Mouse (Mus musculus) cerebellum, postnatal 25 days (tissue): ENCODE measurements around the gene Lrrc28.
A peak's percentile ranks its signal among the peaks of the same experiment; 100 is the strongest.

Experiments used
- DNase-seq, 2 experiments: peaks; one replicate each; pipeline ENCODE4 v3.0.0; 2021; ENCODE audit warnings: mixed read lengths in 2 of 2

Lrrc28 gene

DNA sequence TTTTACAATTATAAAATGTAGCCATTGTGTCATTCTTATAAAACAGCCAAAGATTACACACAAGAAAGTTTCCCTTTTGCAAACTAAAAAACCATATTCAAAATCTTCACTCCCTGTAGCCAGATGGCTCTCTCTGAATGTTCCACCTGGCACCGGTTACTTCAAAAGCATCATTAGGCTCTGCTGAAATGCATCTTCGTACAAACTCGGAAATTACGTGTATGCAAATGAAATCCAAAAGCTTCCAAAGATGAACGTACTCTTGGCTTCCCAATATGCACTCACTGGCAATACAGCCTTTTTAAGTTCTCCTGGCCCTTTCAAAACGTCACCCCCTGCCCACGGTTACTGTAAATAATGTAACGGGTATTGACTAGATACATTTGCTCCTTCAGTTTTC is 777 bp downstream of the Lrrc28 start:
- DNase-seq: peak in 1 of 2 experiments; percentile 21

DNA sequence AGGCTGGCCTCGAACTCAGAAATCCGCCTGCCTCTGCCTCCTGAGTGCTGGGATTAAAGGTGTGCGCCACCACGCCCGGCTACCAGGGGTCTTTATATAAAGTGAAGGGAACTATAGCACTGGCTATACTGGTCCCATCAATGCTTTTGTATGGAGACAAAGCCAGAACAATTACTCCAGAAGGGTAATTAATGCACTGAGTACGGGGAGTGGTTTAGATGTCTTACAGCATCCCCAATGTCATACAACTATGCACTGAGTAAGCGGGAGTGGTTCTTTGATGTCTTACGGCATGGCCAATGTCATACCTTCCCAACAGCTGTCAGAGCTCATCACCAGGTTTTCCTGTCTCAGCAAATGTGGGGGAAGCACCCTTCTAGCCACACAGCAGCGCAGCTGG is 2.1 kb downstream of the Lrrc28 start:
- DNase-seq: no peak

DNA sequence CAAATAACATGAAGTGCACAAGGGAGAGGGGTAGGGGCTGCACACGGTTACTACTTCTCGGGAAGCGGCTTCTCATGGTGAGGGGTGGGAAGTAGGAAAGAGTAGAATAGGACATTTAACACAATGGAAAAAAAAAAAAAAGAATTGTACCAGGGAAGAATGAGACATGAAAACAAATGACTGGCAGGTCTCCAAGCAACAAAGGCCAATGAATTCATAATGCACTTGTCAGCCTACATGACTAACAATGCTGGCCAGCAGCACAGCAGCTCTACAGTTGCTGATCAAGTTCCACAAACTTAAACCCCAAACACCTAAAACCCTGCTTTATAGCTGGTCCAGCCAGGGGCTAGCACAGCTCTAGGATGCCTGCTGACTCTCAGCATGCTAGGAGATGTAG is 6.1 kb downstream of the Lrrc28 start:
- no peak for DNase-seq

DNA sequence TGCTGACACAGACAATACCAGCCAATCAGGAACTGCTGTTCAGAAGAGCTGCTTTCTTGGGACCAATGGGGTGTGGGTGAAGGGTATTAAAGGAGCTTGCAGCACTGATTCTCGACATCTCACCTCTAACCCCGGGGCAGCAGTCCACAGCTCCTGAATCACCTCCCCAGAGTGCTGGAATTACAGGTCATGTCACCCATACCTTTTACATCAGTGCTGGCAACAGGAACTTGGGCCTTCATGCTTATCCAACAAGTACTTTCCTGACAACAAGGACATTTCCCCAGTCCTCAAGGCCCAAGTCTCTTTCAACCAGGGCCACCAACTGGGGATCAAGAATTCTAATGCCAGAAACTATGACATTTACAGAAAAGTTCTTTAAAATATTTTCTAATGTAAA is 8.9 kb downstream of the Lrrc28 start:
- no peak for DNase-seq

DNA sequence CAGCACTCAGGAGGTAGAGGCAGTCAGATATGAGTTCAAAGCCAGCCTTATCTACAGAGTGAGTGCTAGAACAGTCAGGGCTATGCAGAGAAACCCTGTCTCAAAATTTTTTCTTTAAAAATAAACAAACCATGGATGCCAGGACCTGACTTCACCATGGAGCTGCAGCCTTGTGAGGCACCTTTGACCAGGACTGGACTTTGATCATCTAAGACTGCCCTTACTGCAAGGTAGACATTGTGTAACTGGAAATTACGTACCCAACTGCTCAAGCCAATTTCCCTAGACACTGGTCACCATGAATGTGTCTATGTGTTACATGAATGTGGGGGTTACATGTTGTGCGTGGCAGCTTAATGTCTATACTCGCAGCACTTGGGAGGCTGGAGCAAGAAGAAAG is 10.9 kb downstream of the Lrrc28 start:
- no peak for DNase-seq

DNA sequence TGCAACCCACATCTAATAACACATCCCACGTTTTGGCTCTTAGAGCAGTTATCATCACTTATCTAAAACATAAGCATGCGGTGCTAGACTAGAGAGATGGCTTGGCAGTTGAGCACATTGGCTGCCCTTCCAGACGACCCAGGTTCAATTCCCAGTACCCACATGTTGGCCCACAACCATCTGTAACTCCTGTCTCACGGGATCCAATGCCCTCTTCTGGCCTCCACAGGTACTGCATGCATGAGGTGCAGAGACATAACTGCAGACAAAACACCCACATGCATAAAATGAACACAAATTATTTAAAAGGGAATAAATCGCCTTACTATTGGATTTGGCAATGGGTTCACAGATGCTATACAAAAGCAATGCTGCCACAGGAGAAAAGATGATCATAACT is 12.7 kb downstream of the Lrrc28 start:
- DNase-seq: no peak

DNA sequence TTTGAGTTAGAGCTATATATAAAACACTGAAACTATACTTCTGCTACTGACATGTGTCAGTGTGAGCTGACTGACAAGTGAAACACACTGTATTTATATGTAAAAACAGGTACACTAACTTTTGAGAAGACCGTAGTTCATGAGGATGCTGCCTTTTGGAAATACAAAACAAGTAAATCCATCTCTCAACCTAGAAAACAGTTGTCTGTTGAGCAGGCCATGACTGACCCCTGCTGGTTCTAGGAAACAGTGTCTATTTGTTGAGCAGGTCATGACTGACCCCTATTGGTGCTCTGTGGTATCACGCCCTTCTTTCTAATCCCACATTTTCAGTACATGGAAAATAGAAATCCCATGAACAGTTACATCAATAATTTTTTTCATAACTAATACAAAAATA is 14.3 kb downstream of the Lrrc28 start:
- DNase-seq: peak; percentile 77 to 87

DNA sequence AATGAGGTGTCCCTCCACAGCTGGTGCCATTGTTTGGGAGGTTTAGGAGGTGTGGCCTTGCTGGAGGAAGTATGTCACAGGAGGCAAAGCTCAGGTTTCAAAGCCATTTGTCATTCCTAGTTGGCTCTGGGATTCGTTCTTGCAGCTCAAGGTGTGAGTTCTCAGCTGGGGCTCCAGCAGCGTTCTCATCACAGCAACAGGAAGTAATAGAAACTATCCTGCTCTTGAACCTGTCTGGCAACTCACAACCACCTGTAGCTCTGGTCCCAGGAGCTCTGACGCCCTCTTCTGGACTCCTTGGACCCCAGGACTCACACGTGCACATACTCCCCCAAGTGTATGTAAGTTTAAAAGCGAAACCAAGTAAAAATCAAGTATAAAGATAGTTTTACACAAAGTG is 15.4 kb downstream of the Lrrc28 start:
- no peak for DNase-seq

DNA sequence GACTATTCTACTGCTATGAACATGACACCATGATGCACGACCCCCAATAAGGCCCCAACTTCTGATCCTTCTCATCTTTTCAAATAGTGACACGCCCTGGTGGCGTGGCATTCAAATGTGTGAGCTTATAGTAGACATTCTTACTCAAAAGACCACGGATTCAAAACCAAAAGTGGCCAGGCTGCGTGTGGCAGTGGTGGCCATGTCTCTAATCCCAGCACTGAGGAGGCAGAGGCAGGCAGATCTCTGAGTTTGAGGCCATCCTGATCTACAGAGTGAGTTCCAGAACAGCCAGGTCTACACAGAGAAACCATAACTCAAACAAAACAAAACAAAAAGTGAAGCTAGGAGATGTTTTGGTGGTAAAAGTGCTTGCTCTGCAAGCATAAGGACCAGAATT is 18.4 kb downstream of the Lrrc28 start:
- no peak for DNase-seq

DNA sequence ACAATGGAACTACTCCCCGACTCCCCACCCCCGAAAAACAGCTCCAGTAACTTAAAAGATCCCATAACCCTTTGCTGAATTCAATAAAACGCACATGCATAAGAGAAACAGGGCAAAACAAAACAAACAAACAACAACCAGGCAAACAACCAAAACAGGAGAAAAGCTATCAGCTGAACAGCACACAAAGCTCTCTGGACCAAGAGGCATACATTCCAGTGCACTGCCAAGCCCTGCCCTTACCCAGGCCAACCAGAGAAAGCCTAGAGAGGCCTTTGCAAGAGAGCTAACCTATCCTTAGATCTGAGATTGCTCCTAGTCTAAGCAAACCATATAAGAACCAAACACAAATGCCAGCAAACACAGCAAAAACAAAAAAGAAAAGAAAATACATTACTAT is 22.9 kb downstream of the Lrrc28 start:
- no peak for DNase-seq

DNA sequence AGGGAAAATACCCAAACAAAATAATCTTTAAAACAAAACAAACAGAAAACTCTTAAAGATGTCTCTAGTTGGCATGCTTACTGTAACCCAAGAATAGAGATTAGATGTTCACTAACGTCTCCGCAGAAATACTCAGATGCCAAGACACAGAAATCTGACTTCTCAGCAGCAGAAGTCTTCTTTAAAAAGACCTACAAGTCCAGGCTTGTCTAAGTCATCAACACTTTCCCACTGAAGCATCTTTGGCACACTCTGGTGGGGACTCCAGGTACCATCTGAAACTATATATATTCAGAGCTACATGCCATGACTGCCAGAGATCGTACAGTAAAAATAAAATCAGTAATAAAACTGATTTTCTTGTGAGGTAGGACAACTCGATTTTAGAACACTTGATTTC is 25.2 kb downstream of the Lrrc28 start:
- DNase-seq: peak in 1 of 2 experiments; percentile 51

DNA sequence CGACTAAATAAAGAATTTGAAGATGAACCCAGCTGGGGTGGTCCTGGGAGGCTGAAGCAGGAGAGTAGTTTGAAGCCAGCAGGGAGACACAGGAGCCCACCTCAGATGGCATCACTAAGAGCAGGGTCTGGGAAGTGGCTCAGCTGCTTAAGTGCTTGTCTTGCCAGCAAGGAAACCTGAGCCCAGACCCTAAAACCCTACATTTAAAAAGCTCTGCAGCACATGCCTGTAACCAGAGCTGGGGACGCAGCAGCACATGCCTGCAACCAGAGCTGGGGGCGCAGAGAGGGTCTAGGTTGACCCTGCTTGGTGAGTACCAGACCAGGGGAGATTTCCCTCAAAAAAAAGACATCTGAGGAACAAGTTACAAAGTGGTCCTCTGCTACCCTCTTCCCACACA is 26.8 kb downstream of the Lrrc28 start:
- no peak for DNase-seq

DNA sequence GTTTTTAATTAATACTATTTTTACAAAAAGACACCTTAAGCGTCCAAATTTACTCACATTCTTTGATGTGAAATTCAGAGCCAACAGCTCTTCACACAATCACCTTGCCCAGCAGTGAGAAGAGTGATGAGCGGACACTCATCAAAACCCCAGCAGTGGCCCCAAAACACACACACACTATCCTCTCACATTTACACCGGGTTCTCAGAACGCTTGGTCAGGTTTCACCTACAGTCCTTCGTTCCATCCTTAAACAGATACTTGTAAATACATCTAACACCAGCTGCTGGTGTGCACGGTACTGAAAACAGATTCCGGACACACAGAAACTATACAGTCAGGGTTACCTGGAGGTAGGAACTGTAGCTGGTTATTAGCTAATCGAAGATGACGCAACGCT is 27.4 kb downstream of the Lrrc28 start:
- no peak for DNase-seq

DNA sequence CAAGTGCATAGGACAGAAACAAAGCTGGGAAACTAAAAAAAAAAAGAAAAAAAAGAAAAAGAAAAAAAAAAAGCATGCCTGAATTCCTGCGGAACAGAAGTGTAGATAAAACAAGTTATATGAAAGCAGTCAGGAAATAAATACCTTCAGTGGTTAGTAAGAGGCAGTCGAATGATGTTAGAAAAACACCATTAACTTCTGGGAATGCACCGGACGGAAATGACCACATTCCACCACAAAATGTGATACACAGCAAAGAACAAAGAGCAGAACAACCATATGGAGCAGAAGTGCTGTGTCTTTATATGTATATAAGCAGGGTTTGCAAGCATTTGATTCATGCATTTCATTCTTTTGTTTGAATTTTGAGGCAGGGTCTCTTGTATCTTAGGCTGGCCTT is 28.2 kb downstream of the Lrrc28 start:
- no peak for DNase-seq

DNA sequence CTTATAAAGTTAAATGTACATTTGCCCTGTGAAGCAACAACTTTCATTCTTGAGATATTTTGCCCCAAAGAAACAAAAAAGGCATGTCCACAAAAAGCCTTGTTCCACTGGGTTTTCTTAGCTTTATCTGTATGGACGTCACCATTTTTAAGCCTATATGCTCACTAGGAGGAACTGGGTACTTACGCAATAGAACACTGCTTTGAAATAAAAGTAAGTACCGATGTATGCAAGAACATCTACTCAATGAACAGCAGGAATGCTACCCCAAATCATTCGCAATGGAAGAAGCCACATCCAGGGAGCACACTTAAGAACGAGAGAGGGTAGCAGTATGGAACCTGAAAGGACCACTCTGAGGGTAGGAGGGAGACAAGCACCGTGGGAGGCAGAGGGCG is 30.6 kb downstream of the Lrrc28 start:
- DNase-seq: no peak

DNA sequence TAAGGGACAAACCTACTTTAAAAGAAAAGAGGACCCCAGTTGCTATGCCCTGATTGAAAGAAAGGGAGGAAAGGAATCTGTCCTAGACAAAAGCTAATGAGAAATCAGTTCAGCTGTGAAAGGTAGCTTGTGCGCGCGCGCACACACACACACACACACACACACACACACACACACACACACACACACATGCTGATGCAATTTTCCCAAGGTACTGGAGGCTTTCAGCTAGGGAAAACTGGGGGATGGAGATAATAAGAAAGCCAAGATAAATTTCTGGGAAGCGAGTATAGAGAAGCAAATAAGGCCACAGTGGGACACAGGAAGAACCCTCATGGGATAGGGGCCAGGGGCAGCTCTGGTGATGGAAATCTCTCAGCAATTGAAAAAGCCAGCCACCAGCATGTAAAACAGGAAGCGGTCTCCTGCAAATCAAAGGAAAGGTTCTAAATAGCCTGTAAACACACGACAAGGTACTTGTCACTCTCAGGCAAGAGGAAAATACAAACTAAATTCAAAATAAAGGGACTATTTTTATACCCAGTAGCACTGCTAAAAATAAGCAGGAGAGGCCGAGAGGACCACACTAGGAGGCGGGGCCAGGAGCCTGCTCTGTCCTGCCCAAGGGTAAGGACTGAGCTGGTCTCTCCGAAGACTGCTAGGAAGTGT is 31.1 kb downstream of the Lrrc28 start:
- no peak for DNase-seq

DNA sequence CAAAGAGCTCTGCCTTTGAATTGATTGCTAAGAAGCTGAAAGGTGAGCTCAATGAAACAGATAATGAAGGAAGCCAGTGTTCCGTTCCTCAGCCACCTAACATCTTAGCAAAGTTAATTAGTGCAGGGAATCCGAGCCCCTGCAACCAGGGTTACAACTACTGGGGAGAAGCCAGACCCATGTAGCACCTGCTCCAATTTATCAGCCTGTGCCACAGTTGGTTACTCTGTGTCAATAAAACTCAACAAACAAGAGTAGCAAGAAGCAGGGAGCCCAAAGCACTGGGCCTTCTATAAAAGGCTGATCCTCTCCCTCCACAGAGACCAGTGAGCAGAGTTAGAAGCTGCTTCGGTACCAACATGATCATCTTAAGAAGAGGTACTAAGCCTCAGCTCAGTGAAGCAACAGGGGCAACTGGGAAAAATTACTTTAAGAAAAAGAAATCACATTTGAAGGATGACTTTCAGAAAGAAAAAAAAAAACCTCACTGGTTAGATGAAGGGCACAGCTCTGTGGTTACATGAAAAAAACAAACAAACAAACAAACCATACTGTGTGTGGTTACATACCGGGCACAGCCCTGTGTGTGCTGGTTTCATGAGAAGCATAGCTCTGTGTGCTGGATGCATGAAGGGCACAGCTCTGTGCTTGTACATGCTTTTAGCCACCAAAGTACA is 36.6 kb downstream of the Lrrc28 start:
- DNase-seq: no peak

DNA sequence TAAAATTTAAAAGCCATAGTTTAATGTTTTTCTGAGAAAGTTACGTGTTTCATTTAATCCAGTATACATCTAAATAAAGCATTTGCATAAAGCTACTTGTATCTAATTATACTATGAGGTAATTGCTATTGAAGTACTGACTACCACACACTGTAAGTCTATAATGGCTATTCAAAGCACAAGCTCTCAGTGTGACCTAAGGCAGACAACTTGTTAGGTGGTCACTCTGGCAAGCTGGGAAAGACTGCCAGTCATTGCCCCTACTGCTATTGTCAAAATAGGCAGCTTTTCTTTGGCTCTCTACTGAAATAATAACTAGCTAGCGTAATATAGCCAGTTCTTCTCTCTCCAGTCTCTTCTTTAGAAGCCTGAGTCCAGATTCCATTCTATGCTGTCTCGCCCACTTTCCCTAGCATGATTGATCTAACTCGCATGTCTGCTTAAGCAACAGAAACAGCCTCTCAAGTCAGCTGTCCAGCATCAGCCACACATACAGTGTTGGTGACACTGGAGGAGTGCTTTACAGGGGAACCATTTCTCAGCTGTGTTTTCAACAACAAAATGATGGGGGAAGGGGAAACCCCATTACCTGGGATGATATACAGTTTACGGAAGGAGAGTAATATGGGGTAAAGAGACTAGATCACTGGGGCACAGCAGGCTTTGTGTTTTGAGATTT is 37.3 kb downstream of the Lrrc28 start:
- no peak for DNase-seq

DNA sequence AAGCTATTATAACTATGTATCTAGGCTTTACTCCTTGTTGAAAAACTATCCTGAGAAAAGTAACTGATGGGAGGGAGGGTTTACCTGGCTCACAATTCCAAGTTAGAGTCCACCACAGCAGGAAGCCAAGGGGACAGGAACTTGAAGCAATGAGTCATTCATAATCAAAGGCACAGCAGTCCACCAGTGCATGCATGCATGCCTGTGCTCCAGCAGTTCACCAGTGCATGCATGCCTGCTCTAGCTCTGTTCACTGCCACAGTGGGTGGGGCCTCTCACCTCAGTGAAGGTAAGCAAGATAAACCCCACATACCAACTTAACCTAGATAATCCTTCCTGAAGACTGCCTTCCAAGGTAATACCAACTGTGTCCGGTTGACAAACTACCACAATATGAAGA is 38.8 kb downstream of the Lrrc28 start:
- DNase-seq: no peak

DNA sequence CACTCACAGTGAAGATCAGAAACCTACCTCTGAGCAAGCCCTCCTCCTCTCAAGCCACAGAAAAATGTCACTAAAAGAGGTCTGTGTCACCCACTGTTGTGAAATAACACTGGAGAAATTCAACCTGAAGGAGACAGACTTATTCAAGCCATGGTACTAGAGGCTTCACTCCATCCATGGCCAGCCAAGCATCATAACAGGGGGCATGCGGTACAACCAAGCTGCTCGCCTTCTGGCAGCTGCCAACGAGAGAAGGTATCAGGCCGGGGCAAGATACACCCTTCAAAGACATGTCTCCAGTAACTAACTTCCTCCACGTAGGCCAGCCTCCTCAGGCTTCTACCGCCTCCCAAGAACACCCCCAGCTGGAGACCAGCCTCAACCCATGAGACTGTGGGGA is 40.0 kb downstream of the Lrrc28 start:
- DNase-seq: no peak

DNA sequence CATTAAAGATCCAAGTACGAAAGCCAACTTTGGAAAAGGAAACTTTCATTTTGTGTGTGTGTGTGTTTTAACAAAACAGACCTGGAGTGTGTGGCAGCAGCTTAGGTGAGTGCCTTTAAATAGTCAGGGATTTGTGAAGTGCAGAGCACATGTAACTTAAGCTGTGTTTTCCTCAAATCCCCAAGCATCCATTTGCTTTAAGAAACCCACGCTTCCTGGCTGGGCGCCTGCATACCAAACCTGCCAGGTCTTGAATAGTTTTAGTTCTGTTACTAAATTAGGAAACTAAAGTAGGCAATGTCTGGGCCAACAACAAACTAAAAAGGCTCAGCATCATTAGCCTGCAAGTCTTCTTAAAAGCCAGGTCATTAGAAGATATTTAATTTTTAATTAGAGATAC is 47.0 kb downstream of the Lrrc28 start:
- DNase-seq: peak in 1 of 2 experiments; percentile 52

DNA sequence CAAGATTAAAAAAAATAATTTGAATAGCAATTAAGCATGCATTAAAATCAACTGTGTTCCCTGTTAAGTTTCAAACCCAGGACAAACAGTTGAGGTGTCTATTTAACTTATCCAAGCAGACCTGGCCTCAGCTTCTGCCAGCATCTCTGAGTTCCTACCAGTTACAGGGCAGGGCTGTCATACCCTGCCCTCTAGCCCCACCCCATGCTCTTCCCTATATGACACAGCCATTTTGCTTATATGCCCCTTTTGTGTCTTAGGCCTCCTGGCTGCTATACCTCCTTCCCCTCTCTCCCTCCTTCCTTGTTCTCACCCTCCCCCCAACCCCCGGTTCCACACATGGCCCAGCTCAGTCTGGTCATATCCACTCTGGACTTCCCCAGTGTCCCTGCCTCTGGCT is 48.1 kb downstream of the Lrrc28 start:
- DNase-seq: no peak

DNA sequence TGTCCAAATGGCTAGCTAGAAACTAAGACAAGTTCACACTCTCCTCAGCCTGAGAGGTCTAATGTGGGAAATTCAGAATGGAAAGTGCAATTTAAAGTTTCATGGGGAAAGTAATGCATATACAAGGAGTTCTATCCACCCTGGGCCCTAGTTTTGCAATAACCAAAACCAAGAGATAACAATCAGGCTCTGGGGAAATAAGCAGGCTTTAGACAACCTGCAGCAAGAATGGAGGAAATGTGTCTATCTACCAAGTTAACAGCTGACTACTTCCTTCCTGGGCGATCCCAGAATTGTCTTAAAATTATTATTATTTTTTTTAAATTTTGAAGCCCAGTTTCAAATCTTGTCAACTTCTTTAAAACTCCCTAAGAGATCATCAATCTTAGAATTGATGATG is 48.7 kb downstream of the Lrrc28 start:
- no peak for DNase-seq

DNA sequence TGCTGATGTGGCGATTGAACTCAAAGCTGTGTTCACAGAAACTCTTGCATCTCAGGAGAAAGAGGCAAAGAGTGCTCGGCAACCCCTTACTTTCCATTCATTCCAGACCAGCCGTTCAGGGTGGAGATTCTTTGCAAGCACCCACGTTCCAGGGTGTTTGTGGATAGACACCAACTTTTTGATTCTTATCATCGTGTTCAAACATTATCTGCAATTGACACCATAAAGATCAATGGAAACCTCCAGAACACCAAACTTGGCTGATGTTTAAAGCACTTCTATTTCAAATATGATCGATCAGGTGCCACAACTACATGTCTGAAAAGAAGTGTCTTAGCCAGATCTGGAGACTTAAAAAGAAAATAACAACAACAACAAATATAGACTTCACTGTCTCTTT is 51.2 kb downstream of the Lrrc28 start:
- DNase-seq: no peak
